Mouse (Mus musculus) cerebellum, adult 2 months (tissue): Measurements from ENCODE around the gene Crtac1. TPM values are rescaled to one million over a fixed set of nuclear protein-coding genes. Genes with fewer than 3 reads are reported as not detected.

Experiments used
- DNase-seq, 2 experiments: peaks; one replicate each; pipeline ENCODE4 v3.0.0; 2021
- H3K27ac ChIP-seq: fragments of 200-500 bp; 2 replicates; pipeline ENCODE4 v1.5.1; 2012; ENCODE audit warnings: low read length, control low read depth, inconsistent platforms; ENCODE audit not compliant: insufficient read depth
- H3K27me3 ChIP-seq: fragments of 200-500 bp; 2 replicates; pipeline ENCODE4 v1.6.1; 2012; ENCODE audit warnings: inconsistent platforms, mild to moderate bottlenecking, low read length, moderate library complexity; ENCODE audit not compliant: control insufficient read depth, insufficient read depth
- H3K4me1 ChIP-seq: fragments of 200-500 bp; 2 replicates; pipeline ENCODE4 v1.6.1; 2011; ENCODE audit warnings: low read length; ENCODE audit not compliant: control insufficient read depth, insufficient read depth
- H3K4me3 ChIP-seq: fragments of 200-500 bp; replicated peaks from 2 replicates; pipeline ENCODE3; 2011; ENCODE audit warnings: mild to moderate bottlenecking, low read depth, low read length, control low read depth; ENCODE audit not compliant: insufficient read depth
- CTCF ChIP-seq: fragments of 200-500 bp; IDR thresholded peaks from 2 replicates; pipeline ENCODE4 v1.5.1; 2011; ENCODE audit warnings: low read depth, mild to moderate bottlenecking, control low read depth, low read length, moderate library complexity, borderline replicate concordance; ENCODE audit not compliant: insufficient read depth
- POLR2A ChIP-seq: fragments of 200-500 bp; IDR thresholded peaks from 2 replicates; pipeline ENCODE4 v1.6.1; 2011; ENCODE audit warnings: low read length, control low read depth, borderline replicate concordance; ENCODE audit not compliant: insufficient read depth
- WGBS: fragments of 180-500 bp; shearing (Covaris S2); methylation state at CpG from one replicate; pipeline ENCODE4 v1.1.7; 2018; 5-methylcytosine and 5-hydroxymethylcytosine counted together
- polyA plus RNA-seq: library from polyadenylated mRNA; depleted of rRNA; stranded (reverse); fragments of >200 nt; gene quantifications from 2 replicates; pipeline ENCODE4 v1.2.3, GENCODE M21; 2012

The Crtac1 gene
- polyA plus RNA-seq, 1 experiment = 30.2 TPM

GRCm38 (mm10) chr19:42409226-42409625 lies 22.4 kb downstream of the Crtac1 start:
- Histone ChIP-seq H3K4me1 (no peaks in the 10 kb centered on the region), H3K27me3 (peaks cover 1% of the 10 kb centered on the region; the same call in 1 of the 2 replicates), H3K27ac (no peak overlapping the region), H3K4me3 (no peak overlapping the region)
- WGBS = 23% methylated on average over 19 of the region's 19 CpGs
- DNase-seq = no peak
- TF ChIP-seq CTCF = no peak
- TF ChIP-seq POLR2A = no peak

DNA sequence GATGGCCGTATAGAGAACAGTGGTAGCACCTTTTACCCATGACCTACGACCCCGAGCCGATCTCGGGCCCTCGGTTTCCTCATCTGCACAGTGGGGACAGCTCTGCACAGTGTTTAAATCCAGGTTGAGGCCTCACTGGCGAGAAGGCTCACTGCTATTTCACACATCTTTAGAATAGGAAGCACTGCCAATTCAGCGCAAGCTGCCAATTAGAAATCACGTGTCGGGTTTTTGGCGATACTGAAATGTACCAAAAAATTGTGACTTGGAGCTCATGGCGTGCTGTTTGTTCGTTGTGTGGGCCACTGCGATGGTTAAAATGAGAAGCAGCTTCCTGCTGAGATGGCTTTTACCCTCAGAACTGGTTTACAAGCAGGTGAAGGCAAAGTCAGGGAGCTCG lies 27.2 kb downstream of the Crtac1 start:
- no peak overlapping the region for H3K27ac ChIP-seq
- whole genome bisulfite sequencing = 47% methylated on average over 15 of the region's 15 CpGs
- H3K27me3 ChIP-seq = peaks cover 1% of the 10 kb centered on the region; the same call in 1 of the 2 replicates
- no peaks in the 10 kb centered on the region for H3K4me1 ChIP-seq
- no peak overlapping the region for H3K4me3 ChIP-seq
- no peak for DNase-seq
- no peak for TF ChIP-seq POLR2A

DNA sequence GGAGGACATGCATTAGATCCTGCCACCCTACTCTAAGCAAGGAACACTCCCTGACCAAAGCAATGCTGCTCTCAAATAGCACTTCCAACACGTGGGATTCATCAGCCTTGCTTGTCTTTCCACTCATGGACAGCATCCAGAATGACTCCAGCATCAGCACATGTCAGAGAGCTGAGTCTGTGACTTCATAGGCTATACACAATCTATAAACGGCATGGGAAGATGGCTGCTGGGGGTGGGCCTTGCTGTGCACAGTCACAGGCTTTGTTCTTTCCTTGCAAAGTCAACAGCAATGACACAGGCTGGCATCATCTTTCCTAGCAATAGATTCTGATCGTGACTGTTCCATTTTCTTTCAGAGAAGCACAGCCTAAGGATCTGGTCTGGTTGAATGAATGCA lies 31.6 kb downstream of the Crtac1 start:
- H3K27ac ChIP-seq = no peak overlapping the region
- no peak for DNase-seq
- no peak overlapping the region for H3K4me3 ChIP-seq
- 64% methylated on average over 3 of the region's 3 CpGs for WGBS
- no peaks in the 10 kb centered on the region for H3K27me3 ChIP-seq
- H3K4me1 ChIP-seq = no peaks in the 10 kb centered on the region
- TF ChIP-seq CTCF (no peak), POLR2A (no peak)

DNA sequence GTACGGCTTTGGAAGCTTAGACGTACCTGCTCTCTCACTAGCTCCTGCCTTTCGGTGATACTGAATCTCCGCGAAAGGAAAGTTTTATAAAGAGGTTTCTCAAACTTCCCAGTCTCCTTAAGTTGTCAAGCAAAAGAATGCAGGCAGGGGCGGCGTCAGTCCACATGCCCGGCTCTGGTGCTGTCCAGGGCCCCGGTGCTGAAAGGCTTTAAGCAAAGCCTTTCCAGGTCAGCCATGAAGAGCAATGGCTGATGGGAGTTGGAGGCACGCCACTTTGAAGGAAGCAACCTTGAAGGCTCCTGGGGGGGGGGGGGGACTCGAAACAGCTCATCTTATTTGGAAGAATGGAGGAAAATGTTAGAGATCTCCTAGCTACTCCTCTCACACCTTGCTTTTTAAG lies 34.3 kb downstream of the Crtac1 start:
- no peak overlapping the region for H3K27ac ChIP-seq
- no peak for DNase-seq
- no peaks in the 10 kb centered on the region for H3K27me3 ChIP-seq
- TF ChIP-seq CTCF = no peak
- H3K4me1 ChIP-seq = no peaks in the 10 kb centered on the region; the same call in 1 of the 2 replicates
- H3K4me3 ChIP-seq = no peak overlapping the region
- WGBS = 45% methylated on average over 11 of the region's 11 CpGs

DNA sequence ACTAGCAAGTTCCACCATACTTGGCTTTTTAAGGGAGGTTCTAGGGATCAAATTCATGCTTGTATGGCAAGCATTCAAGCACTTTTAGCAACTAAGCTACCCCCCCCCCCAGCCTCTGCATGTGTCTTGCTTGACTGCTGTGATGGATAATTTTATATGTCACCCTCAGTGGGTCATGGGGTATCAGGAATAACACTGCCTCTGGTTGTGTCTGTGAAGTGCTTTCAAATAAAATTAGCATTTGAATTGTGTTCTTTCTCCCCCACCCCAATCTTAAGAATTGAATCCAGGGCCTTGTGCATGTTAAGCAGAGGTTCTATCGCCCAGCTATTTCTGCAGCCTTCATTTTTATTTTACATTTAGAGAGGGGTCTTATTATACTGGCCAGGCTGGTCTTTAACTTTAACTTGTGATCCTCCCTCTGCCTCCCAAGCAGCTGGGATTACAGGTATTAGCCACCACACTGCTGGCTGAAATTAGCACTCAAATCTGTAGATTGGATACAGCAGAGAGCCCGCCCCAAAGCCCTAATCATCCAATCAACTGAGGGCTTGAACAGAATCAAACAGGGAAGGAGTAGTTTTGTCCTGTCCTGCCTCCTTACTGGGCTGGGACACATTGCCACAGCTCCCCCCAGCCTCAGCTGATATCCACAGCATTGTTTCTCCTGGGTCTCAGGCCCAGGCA lies 36.6 kb downstream of the Crtac1 start:
- no peak overlapping the region for H3K4me3 ChIP-seq

GRCm38 (mm10) chr19:42393920-42394319 lies 37.7 kb downstream of the Crtac1 start:
- Histone ChIP-seq H3K27me3 (no peaks in the 10 kb centered on the region; the same call in 1 of the 2 replicates), H3K4me3 (no peak overlapping the region), H3K4me1 (no peaks in the 10 kb centered on the region; the same call in 1 of the 2 replicates), H3K27ac (no peak overlapping the region)
- TF ChIP-seq CTCF (no peak), POLR2A (no peak)
- WGBS = 24% methylated on average over 4 of the region's 4 CpGs
- DNase-seq = no peak

More for the DNA sequence above, 36.6 kb downstream of the Crtac1 start:
- no peak for DNase-seq
- 80% methylated on average over 2 of the region's 2 CpGs for WGBS
- Histone ChIP-seq H3K4me1 (no peaks in the 10 kb centered on the region; the same call in 1 of the 2 replicates), H3K27ac (no peak overlapping the region), H3K27me3 (no peaks in the 10 kb centered on the region; the same call in 1 of the 2 replicates)
- TF ChIP-seq CTCF = no peak
- TF ChIP-seq POLR2A = no peak

DNA sequence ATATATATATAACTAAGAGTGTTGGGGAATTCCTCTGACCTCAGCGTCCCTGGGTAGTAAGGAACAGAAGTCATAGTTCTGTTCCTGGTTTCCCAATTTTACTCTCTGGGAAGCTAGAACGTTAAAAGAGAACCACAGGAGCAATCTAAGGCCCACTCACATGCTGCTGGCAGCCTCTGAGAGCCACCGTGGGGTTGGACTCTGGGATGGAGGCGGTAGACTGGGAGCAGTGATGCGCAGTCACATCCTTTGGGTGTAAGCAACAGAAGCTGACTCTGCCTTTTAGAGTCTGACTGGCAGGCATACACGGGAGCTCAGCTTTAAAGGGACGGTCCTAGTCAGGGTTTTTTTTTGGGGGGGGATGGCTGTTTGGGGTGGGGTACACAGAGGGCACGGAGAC lies 39.5 kb downstream of the Crtac1 start:
- WGBS = 83% methylated on average over 8 of the region's 8 CpGs
- TF ChIP-seq CTCF = no peak
- TF ChIP-seq POLR2A = no peak
- no peak overlapping the region for H3K27ac ChIP-seq
- H3K4me3 ChIP-seq = no peak overlapping the region
- no peak for DNase-seq
- no peaks in the 10 kb centered on the region; the same call in 1 of the 2 replicates for H3K27me3 ChIP-seq
- no peaks in the 10 kb centered on the region; the same call in 1 of the 2 replicates for H3K4me1 ChIP-seq

DNA sequence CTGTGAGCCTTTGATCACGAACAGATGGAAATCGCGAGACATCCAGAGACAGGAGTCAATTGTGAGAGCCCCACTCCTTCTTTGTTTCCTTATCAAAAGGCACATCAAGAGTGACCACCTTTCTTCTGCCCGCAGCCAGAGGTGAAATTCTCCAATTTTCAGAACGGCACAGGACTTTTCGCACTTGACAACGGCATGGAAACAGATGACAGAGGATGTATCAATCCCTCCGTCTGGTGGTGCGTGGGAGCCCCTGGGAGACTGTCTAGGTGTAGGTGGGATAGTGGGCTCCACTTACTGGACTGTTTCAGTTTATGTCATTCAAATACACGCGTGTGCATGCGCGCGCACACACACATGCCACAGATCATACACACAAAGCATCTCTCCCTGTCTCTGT lies 42.0 kb downstream of the Crtac1 start:
- Histone ChIP-seq H3K4me3 (no peak overlapping the region), H3K27ac (no peak overlapping the region), H3K4me1 (peaks cover 6% of the 10 kb centered on the region), H3K27me3 (no peaks in the 10 kb centered on the region; the same call in 1 of the 2 replicates)
- WGBS = 87% methylated on average over 14 of the region's 14 CpGs
- TF ChIP-seq CTCF (no peak), POLR2A (no peak)
- DNase-seq = no peak
